Mouse (Mus musculus): ENCODE measurements at regions not wholly inside any gene's neighbourhood (a gene's known extent, or its start where the extent isn't known, plus 50 kb on each side); places are given as distances from the start of the nearest gene placed in this dataset.

- DNase-seq (ENCODE audit: extremely low spot score in 1 of 2, low spot score in 2 of 2): peak in 1 of 2 experiments; percentile 15
- intact Hi-C loops (cut with DNase I): no loop called here
Measured at GRCm38 (mm10) chr7:71092301-71092700, 259.0 kb downstream of the Gm10295 start.

GRCm38 (mm10) chr7:71064446-71065391, 286.6 kb downstream of the Gm10295 start:
- DNase-seq (ENCODE audit: extremely low spot score in 1 of 2, low spot score in 2 of 2): no peak
- intact Hi-C loops (cut with DNase I): no loop called here

GRCm38 (mm10) chr7:71050825-71051224, 300.5 kb downstream of the Gm10295 start:
- no peak for DNase-seq (ENCODE audit: extremely low spot score in 1 of 2, low spot score in 2 of 2)
- intact Hi-C loops (cut with DNase I): no loop called here

- intact Hi-C loops (cut with DNase I): no loop called here
- DNase-seq (ENCODE audit: extremely low spot score in 1 of 2, low spot score in 2 of 2): no peak
Measured at GRCm38 (mm10) chr7:71047201-71047600, 304.1 kb downstream of the Gm10295 start.

DNA sequence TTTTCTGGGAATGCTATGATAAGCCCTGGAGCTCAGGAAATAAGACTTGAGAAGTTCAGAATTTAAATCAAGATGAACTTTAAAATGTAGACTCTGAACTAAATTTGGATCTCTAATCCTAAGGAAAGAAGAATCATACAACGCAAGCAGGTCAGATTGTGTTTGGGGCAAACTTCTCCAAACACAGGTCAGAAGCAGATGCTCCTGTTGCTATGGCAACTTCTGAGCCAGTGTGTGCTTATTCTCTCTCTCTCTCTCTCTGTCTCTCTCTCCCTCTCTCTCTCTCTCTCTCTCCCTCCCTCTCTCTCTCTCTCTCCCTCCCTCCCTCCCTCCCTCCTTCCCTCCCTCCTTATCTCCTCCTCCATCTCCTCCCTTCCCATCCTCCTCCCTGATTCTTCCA, 304.7 kb downstream of the Gm10295 start:
- intact Hi-C loops (cut with DNase I): no loop called here
- DNase-seq (ENCODE audit: extremely low spot score in 1 of 2, low spot score in 2 of 2): no peak

GRCm38 (mm10) chr7:71043789-71044188, 307.5 kb downstream of the Gm10295 start:
- DNase-seq (ENCODE audit: extremely low spot score in 1 of 2, low spot score in 2 of 2): no peak
- intact Hi-C loops (cut with DNase I): no loop called here

- intact Hi-C loops (cut with DNase I): no loop called here
- no peak for DNase-seq (ENCODE audit: extremely low spot score in 1 of 2, low spot score in 2 of 2)
Measured at GRCm38 (mm10) chr7:71043128-71043527, 308.2 kb downstream of the Gm10295 start.

DNA sequence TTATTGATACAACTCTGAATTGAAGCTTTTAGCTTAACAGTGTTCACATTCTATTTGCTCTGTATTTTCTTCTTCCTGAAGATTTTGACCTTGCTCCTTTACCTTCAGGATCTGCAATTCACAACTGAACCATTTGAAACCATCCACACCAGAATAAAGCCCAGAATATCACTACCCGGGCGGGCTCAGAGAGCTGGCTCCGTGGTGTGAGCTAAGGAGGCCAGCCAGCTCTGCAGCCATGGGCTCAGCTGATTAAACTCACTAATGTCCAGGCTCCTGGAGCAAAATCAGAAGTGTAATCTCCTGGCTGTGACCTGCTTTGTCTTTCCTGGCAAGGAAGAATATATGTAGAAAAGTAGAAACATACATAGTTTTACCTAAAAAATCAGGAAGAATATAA, 309.9 kb downstream of the Gm10295 start:
- no peak for DNase-seq (ENCODE audit: extremely low spot score in 1 of 2, low spot score in 2 of 2)
- intact Hi-C loops (cut with DNase I): no loop called here

- DNase-seq (ENCODE audit: extremely low spot score in 1 of 2, low spot score in 2 of 2): no peak
- intact Hi-C loops (cut with DNase I): no loop called here
Measured at GRCm38 (mm10) chr7:71040846-71041245, 310.4 kb downstream of the Gm10295 start.

GRCm38 (mm10) chr7:71038537-71038936, 312.7 kb downstream of the Gm10295 start:
- no peak for DNase-seq (ENCODE audit: extremely low spot score in 1 of 2, low spot score in 2 of 2)
- intact Hi-C loops (cut with DNase I): no loop called here

DNA sequence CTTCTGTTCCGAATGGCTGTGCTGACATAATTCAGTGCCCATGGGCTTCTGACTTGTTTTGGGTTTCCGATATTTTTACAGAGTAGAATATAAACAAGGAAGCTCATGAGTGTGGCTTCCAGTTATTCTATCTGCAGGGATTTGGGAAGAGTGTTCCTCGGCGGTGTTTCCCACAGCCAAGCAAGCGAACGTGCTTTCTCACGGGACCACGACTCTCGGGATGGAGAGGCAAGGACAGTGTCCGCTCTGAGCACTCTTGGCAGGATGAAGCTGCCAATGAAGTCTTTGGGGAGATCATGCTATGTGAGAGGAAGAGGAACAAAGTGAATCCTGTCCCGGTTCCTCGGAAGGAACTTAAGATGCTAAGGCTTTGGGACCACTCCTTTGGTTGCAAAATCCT, 318.2 kb downstream of the Gm10295 start:
- peak in 1 of 2 experiments; percentile 36 for DNase-seq (ENCODE audit: extremely low spot score in 1 of 2, low spot score in 2 of 2)
- intact Hi-C loops (cut with DNase I): no loop called here

DNA sequence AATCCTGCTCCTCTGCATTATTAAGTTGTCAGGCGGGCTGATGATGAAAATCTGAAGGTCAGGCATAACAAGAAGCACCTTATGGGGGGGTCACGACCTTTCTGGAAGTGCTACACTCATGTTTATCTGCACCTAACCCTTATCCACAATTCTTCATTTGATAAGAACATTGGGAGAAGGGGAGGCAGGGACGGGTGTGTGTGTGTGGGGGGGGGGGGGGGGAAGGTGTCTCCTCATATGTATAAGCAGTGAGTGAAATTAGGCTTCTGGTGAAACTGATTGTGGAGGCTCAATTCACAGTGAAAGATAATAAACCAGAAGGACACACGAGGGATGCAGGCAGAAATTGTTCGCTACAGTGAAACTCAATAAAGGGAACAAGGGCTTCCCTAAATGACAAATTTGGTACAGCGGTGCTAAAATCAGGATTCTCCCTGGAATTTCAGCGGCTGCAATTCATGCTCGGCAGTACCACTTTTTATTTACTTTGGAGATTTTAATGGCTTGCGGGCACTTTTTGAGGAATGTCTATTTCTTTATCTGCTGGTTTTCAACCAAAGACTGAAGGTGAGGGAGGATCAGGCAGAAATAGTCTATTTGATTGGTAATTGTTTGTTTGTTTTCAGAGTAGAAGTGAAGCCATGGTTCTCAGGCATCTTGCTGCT, 327.2 kb downstream of the Gm10295 start:
- DNase-seq (ENCODE audit: extremely low spot score in 1 of 2, low spot score in 2 of 2): no peak
- intact Hi-C loops (cut with DNase I): no loop called here

DNA sequence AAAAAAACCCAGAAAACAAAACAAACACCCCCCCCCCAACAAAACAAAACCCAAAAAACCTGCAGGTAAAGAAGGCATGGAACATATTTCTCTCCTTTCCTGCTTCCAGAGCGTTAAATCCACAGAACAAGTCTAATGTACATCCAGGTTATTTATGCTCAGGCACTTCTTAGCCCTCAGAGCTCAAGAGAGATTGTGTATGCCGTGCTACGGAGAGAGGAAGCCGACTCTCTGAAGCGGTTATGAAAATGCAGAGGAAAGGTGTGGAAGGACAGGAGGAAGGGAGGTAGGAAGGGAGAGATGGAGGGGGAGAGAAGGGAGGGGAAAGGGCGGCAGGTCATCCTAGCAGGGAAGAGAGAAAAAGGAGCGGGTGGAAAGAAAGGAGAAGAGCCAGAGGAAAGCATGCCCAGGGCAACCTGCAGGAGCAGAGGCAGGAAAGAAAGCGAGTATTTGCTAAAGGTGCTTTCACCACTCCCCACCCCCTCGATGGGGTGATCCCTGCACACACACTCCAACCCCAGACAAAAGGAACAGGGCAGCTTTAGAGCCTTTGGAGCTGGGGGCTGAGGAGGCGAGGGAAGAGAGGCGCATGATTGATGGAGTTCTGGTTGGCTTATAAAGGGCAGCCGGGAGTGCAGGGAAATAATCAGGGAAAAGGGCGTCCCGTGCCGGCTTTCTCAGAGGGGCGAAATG, 327.9 kb downstream of the Gm10295 start:
- intact Hi-C loops (cut with DNase I): no loop called here
- no peak for DNase-seq (ENCODE audit: extremely low spot score in 1 of 2, low spot score in 2 of 2)

Measured in left cerebral cortex, postnatal 10 days (tissue).